Mouse (Mus musculus): Measurements from ENCODE around the gene Abcc3.

DNA sequence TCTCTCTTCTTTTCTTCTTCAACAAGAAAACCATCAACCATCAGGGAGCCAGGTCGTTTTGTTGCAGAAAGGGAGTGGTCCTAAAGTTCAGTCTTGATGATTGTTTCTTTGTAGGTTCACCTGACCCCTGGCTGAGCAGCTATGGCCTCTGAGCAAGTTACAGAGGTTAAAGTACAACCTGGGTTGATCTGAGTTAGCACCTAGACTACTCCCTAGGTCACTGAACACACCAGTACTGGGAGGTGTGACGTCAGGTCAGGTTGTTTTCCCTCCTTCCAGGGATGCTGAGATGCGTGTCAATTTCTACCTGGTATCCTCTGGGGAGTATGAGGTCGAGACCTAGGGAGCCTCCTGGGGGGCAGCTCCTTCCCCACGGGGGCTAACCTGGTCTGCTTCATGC, 32.4 kb upstream of the Abcc3 start:
- TF ChIP-seq E2F4 (IDR thresholded peaks at IDR 0.05; ENCODE audit: insufficient read depth) (no peak), TCF12 (IDR thresholded peaks at IDR 0.05; ENCODE audit: insufficient read depth, poor library complexity, severe bottlenecking) (no peak), POLR2A (IDR thresholded peaks at IDR 0.05; ENCODE audit: insufficient read length, low read depth) (no peak), MAX (IDR thresholded peaks at IDR 0.05; ENCODE audit: low read depth) (no peak), TCF3 (IDR thresholded peaks at IDR 0.05; ENCODE audit: insufficient read length, low read depth) (no peak), POLR2AphosphoS2 (IDR thresholded peaks at IDR 0.05; ENCODE audit: insufficient read length, low read depth) (no peak)
